Mouse (Mus musculus) myocyte (in vitro differentiated cells): ENCODE results near the gene Pak4. TPM values are rescaled to one million over a fixed set of nuclear protein-coding genes. Genes with fewer than 3 reads are reported as not detected.

ENCODE experiments used
- H3K27me3 ChIP-seq: one replicate; pipeline ENCODE4 v1.6.1; 2011; ENCODE audit not compliant: control insufficient read depth, insufficient read depth, insufficient read length
- H3K36me3 ChIP-seq: one replicate; pipeline ENCODE4 v1.6.1; 2011; ENCODE audit not compliant: control insufficient read depth, insufficient read depth
- H3K4me2 ChIP-seq: one replicate; pipeline ENCODE4 v1.6.1; 2011; ENCODE audit warnings: low read depth, control low read depth
- H3K4me3 ChIP-seq: one replicate; pipeline ENCODE4 v1.5.1; 2011; ENCODE audit warnings: mild to moderate bottlenecking, control low read depth, moderate library complexity
- H3K79me2 ChIP-seq: one replicate; pipeline ENCODE4 v1.6.1; 2011; ENCODE audit not compliant: control insufficient read depth, insufficient read depth
- H3ac ChIP-seq: one replicate; pipeline ENCODE4 v1.6.1; 2011; ENCODE audit not compliant: control insufficient read depth, insufficient read length
- CEBPB ChIP-seq: IDR thresholded peaks from 2 replicates; pipeline ENCODE4 v1.6.1; 2011; ENCODE audit warnings: mild to moderate bottlenecking, moderate library complexity; ENCODE audit not compliant: poor library complexity, insufficient read depth, severe bottlenecking
- E2F4 ChIP-seq: IDR thresholded peaks from one replicate; pipeline ENCODE4 v1.6.1; 2011; ENCODE audit warnings: mild to moderate bottlenecking, control low read depth, moderate library complexity; ENCODE audit not compliant: insufficient read depth
- MAX ChIP-seq: IDR thresholded peaks from one replicate; pipeline ENCODE4 v1.6.1; 2011; ENCODE audit warnings: low read depth, mild to moderate bottlenecking, control low read depth
- MYOD1 ChIP-seq, 3 experiments: IDR thresholded peaks; one replicate each; pipeline ENCODE4 v1.6.1; 2011; ENCODE audit warnings: control low read depth in 2 of 3, low read depth in 2 of 3, mild to moderate bottlenecking in 2 of 3, moderate library complexity in 1 of 3; ENCODE audit not compliant: insufficient read length in 2 of 3, control insufficient read depth in 1 of 3
- MYOG ChIP-seq, 3 experiments: IDR thresholded peaks; one replicate each; pipeline ENCODE4 v1.6.1; 2011; ENCODE audit warnings: control low read depth in 2 of 3, low read depth in 2 of 3, mild to moderate bottlenecking in 2 of 3; ENCODE audit not compliant: insufficient read length in 2 of 3, control insufficient read depth in 1 of 3, insufficient read depth in 1 of 3
- POLR2A ChIP-seq: IDR thresholded peaks from one replicate; pipeline ENCODE4 v1.6.1; 2011; ENCODE audit warnings: low read depth, mild to moderate bottlenecking, control low read depth, moderate library complexity; ENCODE audit not compliant: insufficient read length
- POLR2AphosphoS2 ChIP-seq: IDR thresholded peaks from one replicate; pipeline ENCODE4 v1.6.1; 2011; ENCODE audit warnings: low read depth, control low read depth; ENCODE audit not compliant: insufficient read length
- REST ChIP-seq: IDR thresholded peaks from one replicate; pipeline ENCODE4 v1.6.1; 2011; ENCODE audit warnings: mild to moderate bottlenecking, control low read depth, moderate library complexity; ENCODE audit not compliant: insufficient read depth, insufficient read length
- SRF ChIP-seq: IDR thresholded peaks from one replicate; pipeline ENCODE4 v1.6.1; 2011; ENCODE audit warnings: low read depth; ENCODE audit not compliant: control insufficient read depth, insufficient read length
- TCF12 ChIP-seq: IDR thresholded peaks from one replicate; pipeline ENCODE4 v1.6.1; 2011; ENCODE audit warnings: mild to moderate bottlenecking, control low read depth; ENCODE audit not compliant: poor library complexity, insufficient read depth, severe bottlenecking
- TCF3 ChIP-seq: IDR thresholded peaks from one replicate; pipeline ENCODE4 v1.6.1; 2011; ENCODE audit warnings: low read depth, control low read depth; ENCODE audit not compliant: insufficient read length
- USF1 ChIP-seq: IDR thresholded peaks from one replicate; pipeline ENCODE4 v1.6.1; 2011; ENCODE audit warnings: low read depth, mild to moderate bottlenecking, control low read depth, moderate library complexity
- polyA plus RNA-seq: library from polyadenylated mRNA; unstranded; fragments of >200 nt; fragmentation: generic; extraction: Trizol; gene quantifications from one replicate; pipeline ENCODE4 v1.2.1, GENCODE M21; 2012; ENCODE audit warnings: missing spikeins

Gene Pak4
- polyA plus RNA-seq, 1 experiment, result 27.5 TPM

- H3K27me3 ChIP-seq, result no peaks in the 10 kb centered on the region
- peak; percentile 22 for TF ChIP-seq POLR2A
- no peak for TF ChIP-seq CEBPB
- TF ChIP-seq TCF12, result peak; percentile 94
- TF ChIP-seq POLR2AphosphoS2, result no peak
- no peak for TF ChIP-seq E2F4
- peak; percentile 78 to 96 (median 94) for TF ChIP-seq MYOD1 (IDR thresholded peaks at IDR 0.05; ENCODE audit: control insufficient read depth in 1 of 3, insufficient read length in 2 of 3, low read depth in 2 of 3)
- TF ChIP-seq REST, result no peak
- TF ChIP-seq USF1, result no peak
- TF ChIP-seq TCF3, result peak; percentile 84
- TF ChIP-seq MAX, result no peak
- TF ChIP-seq SRF, result no peak
- peak; percentile 91 to 100 (median 94) for TF ChIP-seq MYOG (IDR thresholded peaks at IDR 0.05; ENCODE audit: control insufficient read depth in 1 of 3, insufficient read depth in 1 of 3, insufficient read length in 2 of 3, low read depth in 2 of 3)
- no peaks in the 10 kb centered on the region for H3K36me3 ChIP-seq
- H3K79me2 ChIP-seq, result no peaks in the 10 kb centered on the region
- H3K4me2 ChIP-seq, result peak overlapping the region; percentile 50
- H3ac ChIP-seq, result no peak overlapping the region
- no peak overlapping the region for H3K4me3 ChIP-seq
Measured at GRCm38 (mm10) chr7:28557708-28558107, 40.3 kb downstream of the Pak4 start.

GRCm38 (mm10) chr7:28557069-28557468, 40.9 kb downstream of the Pak4 start:
- Histone ChIP-seq H3K27me3 (no peaks in the 10 kb centered on the region), H3K36me3 (no peaks in the 10 kb centered on the region), H3K4me2 (peak overlapping the region; percentile 50), H3K79me2 (no peaks in the 10 kb centered on the region), H3K4me3 (no peak overlapping the region), H3ac (no peak overlapping the region)
- TF ChIP-seq MYOD1 (IDR thresholded peaks at IDR 0.05; ENCODE audit: control insufficient read depth in 1 of 3, insufficient read length in 2 of 3, low read depth in 2 of 3), result peak in 2 of 3 experiments; percentile 72 to 90
- no peak for TF ChIP-seq TCF12
- TF ChIP-seq SRF, result peak; percentile 9
- peak; percentile 70 for TF ChIP-seq TCF3
- TF ChIP-seq CEBPB, result no peak
- TF ChIP-seq MYOG (IDR thresholded peaks at IDR 0.05; ENCODE audit: control insufficient read depth in 1 of 3, insufficient read depth in 1 of 3, insufficient read length in 2 of 3, low read depth in 2 of 3), result peak; percentile 24 to 96 (median 60)

- Histone ChIP-seq H3K27me3 (no peaks in the 10 kb centered on the region), H3K36me3 (no peaks in the 10 kb centered on the region), H3ac (no peak overlapping the region), H3K79me2 (no peaks in the 10 kb centered on the region), H3K4me3 (no peak overlapping the region), H3K4me2 (no peak overlapping the region)
- no peak for TF ChIP-seq REST
- TF ChIP-seq TCF3, result no peak
- no peak for TF ChIP-seq USF1
- TF ChIP-seq E2F4, result no peak
- TF ChIP-seq CEBPB, result no peak
- TF ChIP-seq MYOG (IDR thresholded peaks at IDR 0.05; ENCODE audit: control insufficient read depth in 1 of 3, insufficient read depth in 1 of 3, insufficient read length in 2 of 3, low read depth in 2 of 3), result no peak
- no peak for TF ChIP-seq MAX
- no peak for TF ChIP-seq MYOD1 (IDR thresholded peaks at IDR 0.05; ENCODE audit: control insufficient read depth in 1 of 3, insufficient read length in 2 of 3, low read depth in 2 of 3)
- TF ChIP-seq TCF12, result no peak
- no peak for TF ChIP-seq POLR2A
- no peak for TF ChIP-seq POLR2AphosphoS2
- TF ChIP-seq SRF, result no peak
Measured at GRCm38 (mm10) chr7:28555939-28556535, 41.9 kb downstream of the Pak4 start.

GRCm38 (mm10) chr7:28553076-28553475, 44.9 kb downstream of the Pak4 start:
- Histone ChIP-seq H3K79me2 (no peaks in the 10 kb centered on the region), H3K4me2 (no peak overlapping the region), H3K4me3 (no peak overlapping the region), H3K27me3 (no peaks in the 10 kb centered on the region), H3ac (no peak overlapping the region), H3K36me3 (no peaks in the 10 kb centered on the region)
- no peak for TF ChIP-seq TCF3
- TF ChIP-seq USF1, result no peak
- no peak for TF ChIP-seq CEBPB
- TF ChIP-seq MYOD1 (IDR thresholded peaks at IDR 0.05; ENCODE audit: control insufficient read depth in 1 of 3, insufficient read length in 2 of 3, low read depth in 2 of 3), result no peak
- no peak for TF ChIP-seq POLR2A
- no peak for TF ChIP-seq TCF12
- TF ChIP-seq E2F4, result no peak
- TF ChIP-seq SRF, result no peak
- TF ChIP-seq MYOG (IDR thresholded peaks at IDR 0.05; ENCODE audit: control insufficient read depth in 1 of 3, insufficient read depth in 1 of 3, insufficient read length in 2 of 3, low read depth in 2 of 3), result no peak
- TF ChIP-seq REST, result no peak
- no peak for TF ChIP-seq POLR2AphosphoS2
- TF ChIP-seq MAX, result no peak

DNA sequence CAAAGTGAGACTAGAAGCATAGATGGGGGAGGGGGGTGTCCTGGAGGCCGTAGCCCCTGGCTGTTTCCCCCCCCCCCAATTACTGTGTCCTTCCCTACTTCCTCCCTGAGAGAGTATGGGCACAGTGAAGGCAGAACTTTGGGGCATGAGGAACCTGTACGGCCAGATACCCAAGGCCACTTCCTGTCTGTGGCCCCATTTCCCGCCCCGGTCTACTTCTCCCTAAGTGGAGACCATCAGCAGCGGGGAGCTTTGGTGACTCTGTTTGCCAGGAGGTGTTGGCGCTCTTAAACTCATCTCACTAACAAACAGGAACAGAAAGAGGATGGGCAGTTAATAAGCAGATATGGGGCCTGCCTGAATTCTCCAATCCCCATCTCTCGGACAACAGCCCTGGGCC, 50.4 kb downstream of the Pak4 start:
- Histone ChIP-seq H3ac (no peak overlapping the region), H3K27me3 (peaks cover 38% of the 10 kb centered on the region), H3K4me3 (no peak overlapping the region), H3K4me2 (no peak overlapping the region), H3K79me2 (no peaks in the 10 kb centered on the region), H3K36me3 (no peaks in the 10 kb centered on the region)
- TF ChIP-seq CEBPB (no peak), MAX (no peak), TCF3 (no peak), MYOG (IDR thresholded peaks at IDR 0.05; ENCODE audit: control insufficient read depth in 1 of 3, insufficient read depth in 1 of 3, insufficient read length in 2 of 3, low read depth in 2 of 3) (no peak), MYOD1 (IDR thresholded peaks at IDR 0.05; ENCODE audit: control insufficient read depth in 1 of 3, insufficient read length in 2 of 3, low read depth in 2 of 3) (no peak), USF1 (no peak), TCF12 (no peak), POLR2A (no peak), POLR2AphosphoS2 (no peak), SRF (no peak), REST (no peak), E2F4 (no peak)
